Mouse (Mus musculus): Measurements from ENCODE around the gene Lsm7.

- TF ChIP-seq CTCF (IDR thresholded peaks at IDR 0.05; ENCODE audit: borderline replicate concordance, insufficient read depth, low read length) (no peak), POLR2A (IDR thresholded peaks at IDR 0.05; ENCODE audit: low read depth, low read length) (no peak)
These were observed 33.0 kb downstream of the Lsm7 start for GRCm38 (mm10) chr10:80821991-80822390.
